Mouse (Mus musculus): ENCODE measurements around the gene Rala. TPM values are rescaled to one million over a fixed set of nuclear protein-coding genes. Genes with fewer than 3 reads are reported as not detected.

Rala gene
- total and polyA plus RNA-seq, 3 experiments: 26.7 to 45.3 (median 31.1) TPM

- Histone ChIP-seq H3K4me1 (ENCODE audit: control insufficient read depth in 1 of 2, insufficient read depth in 2 of 2) (peaks cover 2 to 23% of the 10 kb centered on the region in 2 experiments; a peak in 3 of 4 replicates), H3K4me2 (ENCODE audit: insufficient read depth, low read depth, poor library complexity, severe bottlenecking) (peak overlapping the region; percentile 82), H3K9me3 (replicated peaks; ENCODE audit: low read length) (peaks cover 11% of the 10 kb centered on the region), H3K27ac (ENCODE audit: insufficient read depth, low read depth) (no peak overlapping the region), H3K36me3 (replicated peaks in 1 of 2; ENCODE audit: control insufficient read depth in 1 of 2, insufficient read depth in 1 of 2, low read length in 1 of 2) (peaks cover 0 to 6% of the 10 kb centered on the region in 2 experiments), H3K9ac (ENCODE audit: insufficient read depth, low read depth) (no peak overlapping the region), H3K27me3 (replicated peaks) (peaks cover 12% of the 10 kb centered on the region), H3K4me3 (replicated peaks in 1 of 3; ENCODE audit: low read depth in 2 of 3, low read length in 2 of 3, poor library complexity in 1 of 3) (no peak overlapping the region), H3K79me2 (replicated peaks; ENCODE audit: control insufficient read depth, extremely low read depth, insufficient read depth, poor library complexity, severe bottlenecking) (no peaks in the 10 kb centered on the region)
- DNase-seq (ENCODE audit: extremely low read depth): peak; percentile 67
- in situ Hi-C loops (cut with MboI; ENCODE audit: low pct_ligation_motif_present, low pct_unique_long_range_greater_than_20kb, low sequenced_read_pairs): loop anchor here (10.0 to 25.0 kb wide), 2 partner anchors 141 to 238 kb away; no protein-coding TSS in a partner anchor
- dilution Hi-C loops (cut with MboI; ENCODE audit: extremely low pct_ligation_motif_present, extremely low pct_unique_long_range_greater_than_20kb, low sequenced_read_pairs): no loop called here
- no peak for TF ChIP-seq ZMIZ1 (IDR thresholded peaks at IDR 0.05; ENCODE audit: low read depth, low read length)
- no peak; the same call in 1 of the 2 replicates for TF ChIP-seq MAX (IDR thresholded peaks at IDR 0.05; ENCODE audit: low read length)
- TF ChIP-seq TCF12 (IDR thresholded peaks at IDR 0.05; ENCODE audit: low read depth, low read length): no peak
- TF ChIP-seq POLR2A (IDR thresholded peaks at IDR 0.05; ENCODE audit: low read depth, low read length): no peak
- no peak for TF ChIP-seq MAFK (IDR thresholded peaks at IDR 0.05; ENCODE audit: insufficient replicate concordance, low read length)
- TF ChIP-seq E2F4 (IDR thresholded peaks at IDR 0.05; ENCODE audit: insufficient replicate concordance, low read depth, low read length): no peak
- TF ChIP-seq CTCF (conservative IDR thresholded peaks at IDR 0.05 in 1 of 2, IDR thresholded peaks at IDR 0.05 in 1 of 2; ENCODE audit: low read depth in 2 of 2, low read length in 2 of 2): no peak
- TF ChIP-seq EP300 (IDR thresholded peaks at IDR 0.05; ENCODE audit: low read length): no peak
- no peak for TF ChIP-seq ZC3H11A (IDR thresholded peaks at IDR 0.05; ENCODE audit: low read depth, low read length)
- TF ChIP-seq JUND (conservative IDR thresholded peaks at IDR 0.05; ENCODE audit: low read depth, low read length): no peak
- TF ChIP-seq MEF2A (IDR thresholded peaks at IDR 0.05; ENCODE audit: borderline replicate concordance, low read depth, low read length): no peak
- TF ChIP-seq NRF1 (IDR thresholded peaks at IDR 0.05; ENCODE audit: low read depth, low read length): no peak
- no peak for TF ChIP-seq MAZ (IDR thresholded peaks at IDR 0.05; ENCODE audit: low read depth, low read length)
- no peak for TF ChIP-seq CHD1 (IDR thresholded peaks at IDR 0.05; ENCODE audit: low read depth, low read length)
- no peak for TF ChIP-seq IRF4 (IDR thresholded peaks at IDR 0.05; ENCODE audit: low read depth, low read length)
- TF ChIP-seq BHLHE40 (IDR thresholded peaks at IDR 0.05; ENCODE audit: low read depth, low read length): no peak
- TF ChIP-seq ELF1 (IDR thresholded peaks at IDR 0.05; ENCODE audit: low read depth, low read length): no peak
These were observed 31.4 kb upstream of the Rala start for GRCm38 (mm10) chr13:17975457-17975856.

GRCm38 (mm10) chr13:17974734-17975133, 30.7 kb upstream of the Rala start:
- peaks cover 11% of the 10 kb centered on the region for H3K9me3 ChIP-seq (replicated peaks; ENCODE audit: low read length)
- peaks cover 2 to 23% of the 10 kb centered on the region in 2 experiments; a peak in 3 of 4 replicates for H3K4me1 ChIP-seq (ENCODE audit: control insufficient read depth in 1 of 2, insufficient read depth in 2 of 2)
- H3K9ac ChIP-seq (ENCODE audit: insufficient read depth, low read depth): no peak overlapping the region
- H3K79me2 ChIP-seq (replicated peaks; ENCODE audit: control insufficient read depth, extremely low read depth, insufficient read depth, poor library complexity, severe bottlenecking): no peaks in the 10 kb centered on the region
- no peak for DNase-seq (ENCODE audit: extremely low read depth)
- peaks cover 12% of the 10 kb centered on the region for H3K27me3 ChIP-seq (replicated peaks)
- H3K27ac ChIP-seq (ENCODE audit: insufficient read depth, low read depth): no peak overlapping the region
- H3K36me3 ChIP-seq (replicated peaks in 1 of 2; ENCODE audit: control insufficient read depth in 1 of 2, insufficient read depth in 1 of 2, low read length in 1 of 2): peaks cover 0 to 6% of the 10 kb centered on the region in 2 experiments
- dilution Hi-C loops (cut with MboI; ENCODE audit: extremely low pct_ligation_motif_present, extremely low pct_unique_long_range_greater_than_20kb, low sequenced_read_pairs) (no loop called here), in situ Hi-C loops (cut with MboI; ENCODE audit: low pct_ligation_motif_present, low pct_unique_long_range_greater_than_20kb, low sequenced_read_pairs) (loop anchor here (10.0 to 25.0 kb wide), 2 partner anchors 140 to 237 kb away; no protein-coding TSS in a partner anchor)
- peak overlapping the region; percentile 72 for H3K4me2 ChIP-seq (ENCODE audit: insufficient read depth, low read depth, poor library complexity, severe bottlenecking)
- no peak overlapping the region for H3K4me3 ChIP-seq (replicated peaks in 1 of 3; ENCODE audit: low read depth in 2 of 3, low read length in 2 of 3, poor library complexity in 1 of 3)
- TF ChIP-seq USF1 (IDR thresholded peaks at IDR 0.05; ENCODE audit: low read depth, low read length) (no peak), CHD1 (IDR thresholded peaks at IDR 0.05; ENCODE audit: low read depth, low read length) (no peak), UBTF (IDR thresholded peaks at IDR 0.05; ENCODE audit: low read depth, low read length) (no peak), BHLHE40 (IDR thresholded peaks at IDR 0.05; ENCODE audit: low read depth, low read length) (peak; percentile 85), MYC (IDR thresholded peaks at IDR 0.05; ENCODE audit: low read depth, low read length) (no peak), PAX5 (IDR thresholded peaks at IDR 0.05; ENCODE audit: low read length) (no peak), EP300 (IDR thresholded peaks at IDR 0.05; ENCODE audit: low read length) (peak; percentile 46; the same call in 1 of the 2 replicates), E2F4 (IDR thresholded peaks at IDR 0.05; ENCODE audit: insufficient replicate concordance, low read depth, low read length) (0 out of 2 replicates have a peak, but pooled peaks have one; percentile 21), SMC3 (IDR thresholded peaks at IDR 0.05; ENCODE audit: low read depth, low read length) (no peak), SIN3A (IDR thresholded peaks at IDR 0.05; ENCODE audit: low read length) (no peak), MAX (IDR thresholded peaks at IDR 0.05; ENCODE audit: low read length) (no peak), IRF4 (IDR thresholded peaks at IDR 0.05; ENCODE audit: low read depth, low read length) (peak; percentile 44; the same call in 1 of the 2 replicates), ZC3H11A (IDR thresholded peaks at IDR 0.05; ENCODE audit: low read depth, low read length) (no peak), MXI1 (IDR thresholded peaks at IDR 0.05; ENCODE audit: low read depth, low read length) (no peak), CTCF (conservative IDR thresholded peaks at IDR 0.05 in 1 of 2, IDR thresholded peaks at IDR 0.05 in 1 of 2; ENCODE audit: low read depth in 2 of 2, low read length in 2 of 2) (no peak), NRF1 (IDR thresholded peaks at IDR 0.05; ENCODE audit: low read depth, low read length) (peak; percentile 61), MAZ (IDR thresholded peaks at IDR 0.05; ENCODE audit: low read depth, low read length) (no peak), ZNF384 (IDR thresholded peaks at IDR 0.05; ENCODE audit: low read depth, low read length) (no peak), ZKSCAN1 (IDR thresholded peaks at IDR 0.05; ENCODE audit: borderline replicate concordance, low read depth, low read length) (no peak), HCFC1 (IDR thresholded peaks at IDR 0.05; ENCODE audit: low read depth, low read length) (no peak), NELFE (IDR thresholded peaks at IDR 0.05; ENCODE audit: low read depth, low read length) (no peak), MEF2A (IDR thresholded peaks at IDR 0.05; ENCODE audit: borderline replicate concordance, low read depth, low read length) (no peak), POLR2AphosphoS2 (IDR thresholded peaks at IDR 0.05; ENCODE audit: low read depth, low read length) (no peak), TBP (conservative IDR thresholded peaks at IDR 0.05; ENCODE audit: low read depth, low read length) (no peak), RAD21 (IDR thresholded peaks at IDR 0.05; ENCODE audit: low read depth, low read length) (no peak)

All from CH12.LX (cell line).